Mouse (Mus musculus): ENCODE measurements around the gene Gm19684.
"Not testable (repeated sequence)": the region's sequence is repeated elsewhere in the genome, so short reads cannot be mapped to it uniquely, and the experiment has no call there.

The Gm19684 gene

DNA sequence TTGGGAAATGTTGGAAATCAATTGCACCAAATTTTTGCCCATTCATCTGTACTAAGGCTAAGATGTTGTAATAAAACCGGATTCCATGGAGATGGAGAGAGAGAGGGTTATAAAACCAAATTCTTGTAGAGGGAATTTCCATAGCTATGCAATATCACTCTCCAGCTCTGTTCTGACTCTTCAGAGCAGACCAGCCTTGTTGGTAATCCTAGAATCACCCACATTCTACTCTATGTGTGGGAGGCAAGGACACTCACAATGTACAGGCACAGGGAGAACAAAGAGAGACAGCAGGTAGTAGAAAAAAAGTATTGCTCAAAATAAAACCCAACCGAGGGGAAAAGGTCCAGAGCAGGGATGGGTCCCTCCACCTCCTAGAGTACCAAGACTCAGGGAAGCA is 54.7 kb downstream of the Gm19684 start:
- in situ Hi-C loops (cut with MseI, MboI), result not testable (repeated sequence)

DNA sequence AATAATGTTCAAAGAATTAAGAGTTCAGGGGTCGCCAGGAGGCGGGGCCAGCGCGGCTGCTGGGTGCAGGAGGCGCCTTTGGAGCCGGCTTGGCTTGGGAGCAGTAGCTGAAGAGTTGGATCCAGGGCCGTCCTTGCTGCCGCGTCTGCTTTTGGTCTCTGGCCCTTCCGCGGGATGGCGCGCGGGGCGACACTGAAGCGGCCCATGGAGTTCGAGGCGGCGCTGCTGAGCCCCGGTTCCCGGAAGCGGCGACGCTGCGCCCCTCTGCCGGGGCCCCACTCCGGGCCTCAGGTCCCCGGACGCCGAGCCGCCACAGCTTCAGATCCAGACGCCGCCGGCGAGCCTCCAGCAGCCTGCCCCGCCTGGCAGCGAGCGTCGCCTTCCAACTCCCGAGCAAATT is 57.5 kb downstream of the Gm19684 start:
- in situ Hi-C loops (cut with MseI, MboI), result not testable (repeated sequence)

Measured in mouse trophoblast stem cell (cell line).